Mouse (Mus musculus) kidney, adult 2 months (tissue): Measurements from ENCODE around the gene Cacna1h. TPM values are rescaled to one million over a fixed set of nuclear protein-coding genes. Genes with fewer than 3 reads are reported as not detected.

Experiments
- DNase-seq: peaks from one replicate; pipeline ENCODE4 v3.0.0; 2021
- H3K27ac ChIP-seq: fragments of 200-500 bp; 2 replicates; pipeline ENCODE4 v1.5.1; 2012; ENCODE audit warnings: low read depth, low read length, control low read depth, inconsistent platforms; ENCODE audit not compliant: insufficient read depth
- H3K27me3 ChIP-seq: fragments of 200-500 bp; replicated peaks from 2 replicates; pipeline ENCODE4 v1.6.1; 2012; ENCODE audit warnings: mild to moderate bottlenecking, moderate library complexity, low read length, inconsistent platforms; ENCODE audit not compliant: control insufficient read depth, insufficient read depth
- H3K36me3 ChIP-seq: fragments of 200-500 bp; 2 replicates; pipeline ENCODE4 v1.6.1; 2012; ENCODE audit warnings: mild to moderate bottlenecking, moderate library complexity, low read length, inconsistent platforms; ENCODE audit not compliant: control insufficient read depth, insufficient read depth
- H3K4me1 ChIP-seq: fragments of 200-500 bp; 2 replicates; pipeline ENCODE4 v1.6.1; 2011; ENCODE audit warnings: low read length; ENCODE audit not compliant: control insufficient read depth, insufficient read depth
- H3K4me3 ChIP-seq: fragments of 200-500 bp; 2 replicates; pipeline ENCODE4 v1.5.1; 2011; ENCODE audit warnings: mild to moderate bottlenecking, low read depth, low read length, control low read depth; ENCODE audit not compliant: insufficient read depth
- CTCF ChIP-seq: fragments of 200-500 bp; conservative IDR thresholded peaks from 2 replicates; pipeline ENCODE4 v1.5.1; 2011; ENCODE audit warnings: low read depth, mild to moderate bottlenecking, control low read depth, low read length, moderate library complexity, mixed read lengths; ENCODE audit not compliant: insufficient read depth, insufficient read length
- POLR2A ChIP-seq: fragments of 200-500 bp; IDR thresholded peaks from one replicate; pipeline ENCODE4 v1.6.1; 2011; ENCODE audit warnings: low read depth, low read length, control low read depth
- WGBS: fragments of 180-500 bp; shearing (Covaris S2); methylation state at CpG from one replicate; pipeline ENCODE4 v1.1.7; 2018; 5-methylcytosine and 5-hydroxymethylcytosine counted together
- polyA plus RNA-seq: library from polyadenylated mRNA; depleted of rRNA; stranded (reverse); fragments of >200 nt; gene quantifications from 2 replicates; pipeline ENCODE4 v1.2.3, GENCODE M21; 2012; rRNA removed

The Cacna1h gene
- polyA plus RNA-seq, result 0.44 and 1.3 TPM in 2 replicates

- no peak within 1 kb of the TSS for H3K27ac ChIP-seq
- no peaks in the 10 kb centered on the region for H3K4me1 ChIP-seq
- no peaks in the 10 kb centered on the region for H3K36me3 ChIP-seq
- H3K27me3 ChIP-seq, result peaks cover 6% of the 10 kb centered on the region; the same call in 1 of the 2 replicates
- WGBS, result under 1% methylated on average over 96 of the region's 103 CpGs
- no peak for TF ChIP-seq CTCF
- no peak for TF ChIP-seq POLR2A
- DNase-seq, result no peak
- peak within 1 kb of the TSS; percentile 43 for H3K4me3 ChIP-seq
Observed at GRCm38 (mm10) chr17:25433617-25434606, at the start of gene Cacna1h. Gene Cacna1h (minus strand): TSS chr17:25433783.

GRCm38 (mm10) chr17:25482092-25482491 is 48.5 kb upstream of the Cacna1h start:
- WGBS, result 81% methylated on average over 6 of the region's 6 CpGs
- no peak for DNase-seq
- Histone ChIP-seq H3K36me3 (no peaks in the 10 kb centered on the region), H3K27me3 (no peaks in the 10 kb centered on the region), H3K4me3 (no peak overlapping the region), H3K4me1 (no peaks in the 10 kb centered on the region), H3K27ac (no peak overlapping the region)
- TF ChIP-seq POLR2A, result no peak
- no peak for TF ChIP-seq CTCF

- H3K27ac ChIP-seq, result no peak overlapping the region
- H3K4me1 ChIP-seq, result no peaks in the 10 kb centered on the region
- H3K36me3 ChIP-seq, result no peaks in the 10 kb centered on the region
- WGBS, result 50% methylated on average over 4 of the region's 4 CpGs
- no peak overlapping the region for H3K4me3 ChIP-seq
- TF ChIP-seq POLR2A (no peak), CTCF (no peak)
- no peak for DNase-seq
- no peaks in the 10 kb centered on the region for H3K27me3 ChIP-seq
Observed at GRCm38 (mm10) chr17:25480820-25481219, 47.2 kb upstream of the Cacna1h start.

- DNase-seq, result no peak
- WGBS, result 60% methylated on average over 8 of the region's 8 CpGs
- H3K36me3 ChIP-seq, result no peaks in the 10 kb centered on the region
- TF ChIP-seq CTCF (no peak), POLR2A (no peak)
- H3K4me3 ChIP-seq, result no peak overlapping the region
- no peaks in the 10 kb centered on the region for H3K27me3 ChIP-seq
- H3K27ac ChIP-seq, result no peak overlapping the region
- H3K4me1 ChIP-seq, result no peaks in the 10 kb centered on the region
Observed at GRCm38 (mm10) chr17:25480152-25480551, 46.6 kb upstream of the Cacna1h start.

GRCm38 (mm10) chr17:25475946-25476744 is 42.6 kb upstream of the Cacna1h start:
- DNase-seq, result peak; percentile 51
- H3K36me3 ChIP-seq, result no peaks in the 10 kb centered on the region
- H3K27ac ChIP-seq, result no peak overlapping the region
- no peaks in the 10 kb centered on the region for H3K4me1 ChIP-seq
- TF ChIP-seq CTCF (peak; percentile 75), POLR2A (no peak)
- no peaks in the 10 kb centered on the region for H3K27me3 ChIP-seq
- H3K4me3 ChIP-seq, result no peak overlapping the region
- WGBS, result 33% methylated on average over 19 of the region's 19 CpGs

GRCm38 (mm10) chr17:25474330-25475077 is 40.9 kb upstream of the Cacna1h start:
- 2% methylated on average over 38 of the region's 38 CpGs for WGBS

More at GRCm38 (mm10) chr17:25474330-25475077, 40.9 kb upstream of the Cacna1h start:
- peak overlapping the region; percentile 46 for H3K4me3 ChIP-seq
- H3K27me3 ChIP-seq, result no peaks in the 10 kb centered on the region
- no peaks in the 10 kb centered on the region for H3K36me3 ChIP-seq
- no peaks in the 10 kb centered on the region for H3K4me1 ChIP-seq
- TF ChIP-seq CTCF (peak; percentile 68), POLR2A (no peak)
- no peak overlapping the region for H3K27ac ChIP-seq
- DNase-seq, result peak; percentile 67
